Mouse (Mus musculus): Measurements from ENCODE around the gene Tor2a. TPM values are rescaled to one million over a fixed set of nuclear protein-coding genes. Genes with fewer than 3 reads are reported as not detected.

The Tor2a gene
- total RNA-seq, 4 experiments from 2014 or later = 7.8 to 10.1 (median 8.2) TPM

DNA sequence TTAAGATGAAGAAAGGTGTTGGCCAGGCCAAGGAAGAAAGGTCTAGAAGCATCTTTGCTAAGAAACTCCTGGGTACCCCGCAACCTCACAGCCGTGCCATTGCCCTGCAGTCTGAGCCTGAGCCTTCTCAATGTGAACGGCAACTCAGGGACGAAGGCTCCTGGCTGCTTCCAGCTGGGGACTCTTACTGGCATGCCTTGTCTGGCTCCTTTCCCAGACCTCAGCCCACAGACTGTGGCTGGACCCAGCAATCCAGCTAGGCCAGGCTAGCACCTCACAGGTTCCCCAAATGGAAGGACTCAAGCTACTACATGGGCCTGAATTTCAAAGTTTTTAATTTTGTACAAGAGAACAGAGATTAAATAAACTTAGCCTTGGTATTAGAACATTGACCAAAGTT lies 4.8 kb downstream of the Tor2a start:
- no peak for DNase-seq (ENCODE audit: low spot score)

DNA sequence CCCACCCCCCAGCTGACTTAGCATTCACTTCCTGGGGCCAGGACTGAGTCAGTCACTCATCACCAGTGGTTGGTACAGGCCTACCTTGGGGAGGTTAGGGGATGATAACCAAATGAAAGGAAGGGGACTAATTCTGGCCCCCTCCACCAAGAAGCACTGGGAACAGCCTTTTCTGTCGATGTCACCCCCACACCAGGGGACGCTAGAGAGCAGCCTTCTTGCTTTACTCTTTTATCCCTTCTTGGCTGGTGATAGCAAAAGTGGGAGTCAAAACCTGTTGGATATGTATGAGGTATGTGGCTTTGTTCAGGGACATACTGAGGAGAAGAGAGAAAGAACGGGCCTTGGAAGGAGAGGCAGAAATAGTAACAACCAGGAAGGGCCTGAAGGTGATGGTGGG lies 6.3 kb downstream of the Tor2a start:
- no peak for DNase-seq (ENCODE audit: low spot score)

DNA sequence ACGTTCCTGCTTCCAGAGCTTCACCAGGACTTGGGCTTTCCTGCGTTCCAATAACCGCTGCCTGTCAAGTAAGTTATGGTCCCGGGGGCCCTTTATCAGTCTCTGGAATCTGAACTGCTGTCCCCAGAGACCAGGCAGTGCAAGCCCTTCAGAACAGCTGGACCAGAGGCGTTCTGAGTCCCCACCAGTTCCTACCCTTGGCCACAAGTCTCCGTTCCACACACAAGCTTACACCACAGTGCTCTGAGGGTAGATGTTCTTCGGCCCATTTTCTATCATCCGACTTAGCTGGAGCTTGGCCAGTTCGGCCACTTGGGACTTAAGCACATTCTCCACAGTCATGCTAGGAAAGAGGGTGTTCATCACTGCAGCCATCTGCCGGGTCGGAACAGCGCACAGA lies 10.2 kb downstream of the Tor2a start:
- no peak for DNase-seq (ENCODE audit: low spot score)

- DNase-seq (ENCODE audit: low spot score) = no peak
Measured at GRCm38 (mm10) chr2:32768661-32769285, 11.7 kb downstream of the Tor2a start.

DNA sequence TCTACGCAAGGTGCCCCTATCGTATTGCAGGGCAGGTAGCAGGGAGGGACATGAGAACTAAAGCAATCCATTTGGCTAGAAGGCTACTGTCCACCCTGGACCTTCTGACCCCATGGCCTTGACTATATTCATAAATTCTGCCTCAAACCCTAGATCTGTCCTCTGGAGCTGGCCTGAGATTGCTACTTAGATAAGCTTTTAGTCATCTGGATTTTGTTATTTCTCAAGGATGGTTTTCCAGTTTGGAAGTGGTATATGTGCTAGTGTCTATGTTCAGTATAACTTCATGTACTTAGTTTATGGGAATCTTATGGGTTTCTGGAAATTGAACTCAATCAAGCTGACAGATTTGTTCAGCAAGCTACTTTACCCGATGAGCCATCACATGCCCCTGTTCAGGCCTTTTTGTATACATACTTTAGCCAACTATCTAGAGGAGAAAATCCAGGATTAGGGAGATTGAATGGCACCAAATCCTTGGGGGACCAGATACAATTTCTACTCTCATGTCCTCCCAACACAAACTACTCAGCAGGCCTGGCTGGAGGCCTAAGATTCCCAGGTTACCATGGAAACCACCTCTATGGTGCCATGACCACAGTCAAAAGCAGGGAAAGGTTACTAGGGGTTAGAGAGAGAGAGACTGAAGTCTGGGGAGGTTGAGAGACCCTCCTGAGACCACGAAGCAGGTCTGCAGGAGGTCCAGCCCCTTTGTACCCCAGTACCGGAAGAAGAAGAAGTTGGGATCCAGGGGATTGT lies 12.5 kb downstream of the Tor2a start:
- DNase-seq (ENCODE audit: low spot score) = no peak

GRCm38 (mm10) chr2:32771886-32772285 lies 14.9 kb downstream of the Tor2a start:
- no peak for DNase-seq (ENCODE audit: low spot score)

DNA sequence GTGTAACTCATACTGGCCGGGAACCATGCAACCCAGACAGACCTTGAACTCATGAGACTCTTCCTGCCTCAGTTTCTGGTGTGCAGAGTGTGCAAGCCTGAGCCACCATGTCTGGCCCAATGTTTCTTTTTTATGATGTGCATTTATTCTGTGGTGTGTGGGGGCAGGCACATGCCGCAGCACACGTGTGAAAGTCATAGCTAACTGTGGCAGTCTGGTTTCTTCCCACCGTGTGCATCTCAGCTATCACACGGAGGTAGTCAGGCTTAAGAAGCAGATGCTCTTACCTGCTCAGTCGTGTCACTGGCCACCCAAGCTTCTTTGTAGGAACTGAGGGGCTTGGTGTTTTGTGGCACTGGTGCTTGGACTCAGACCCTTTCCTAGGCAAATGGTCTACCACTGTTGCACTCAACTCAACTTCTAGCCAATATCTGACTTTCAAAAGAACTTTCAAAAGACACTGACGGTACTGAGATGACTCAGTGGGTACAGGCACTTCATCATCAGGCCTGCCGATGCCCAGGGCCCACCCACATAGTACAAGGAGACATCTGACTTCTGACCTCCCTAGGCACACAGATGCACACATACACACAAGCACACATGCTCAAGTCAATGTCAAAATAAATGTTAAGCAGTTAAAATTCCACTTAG lies 15.7 kb downstream of the Tor2a start:
- no peak for DNase-seq (ENCODE audit: low spot score)

- peak; percentile 98 for DNase-seq (ENCODE audit: low spot score)
Measured at GRCm38 (mm10) chr2:32775359-32776074, 18.5 kb downstream of the Tor2a start, which contains the start of the genes Ttc16 and Ptrh1. Gene Ttc16 (minus strand): TSS chr2:32775633. Gene Ptrh1 (plus strand): TSS chr2:32775786.

GRCm38 (mm10) chr2:32776192-32776591 lies 19.2 kb downstream of the Tor2a start:
- DNase-seq (ENCODE audit: low spot score) = no peak

DNA sequence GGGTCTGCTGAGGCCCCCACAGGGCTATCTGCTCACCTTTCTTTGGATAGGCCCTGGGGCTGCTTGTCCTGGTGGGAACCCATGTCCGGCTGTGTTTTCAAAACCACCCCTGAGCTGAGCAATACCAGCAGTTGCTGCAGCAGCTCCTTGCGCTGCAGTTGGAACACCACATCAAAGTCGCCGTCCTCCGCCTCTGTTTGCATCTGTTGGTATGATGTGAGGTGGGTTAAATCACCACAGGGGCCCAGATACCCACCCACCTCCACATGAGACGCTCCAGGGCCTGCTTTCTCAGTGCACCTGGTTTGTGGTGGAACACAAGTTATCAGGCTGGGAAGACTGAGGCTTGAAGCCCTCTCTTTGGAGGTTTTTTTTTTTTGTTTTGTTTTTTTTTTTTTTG lies 21.0 kb downstream of the Tor2a start:
- no peak for DNase-seq (ENCODE audit: low spot score)

DNA sequence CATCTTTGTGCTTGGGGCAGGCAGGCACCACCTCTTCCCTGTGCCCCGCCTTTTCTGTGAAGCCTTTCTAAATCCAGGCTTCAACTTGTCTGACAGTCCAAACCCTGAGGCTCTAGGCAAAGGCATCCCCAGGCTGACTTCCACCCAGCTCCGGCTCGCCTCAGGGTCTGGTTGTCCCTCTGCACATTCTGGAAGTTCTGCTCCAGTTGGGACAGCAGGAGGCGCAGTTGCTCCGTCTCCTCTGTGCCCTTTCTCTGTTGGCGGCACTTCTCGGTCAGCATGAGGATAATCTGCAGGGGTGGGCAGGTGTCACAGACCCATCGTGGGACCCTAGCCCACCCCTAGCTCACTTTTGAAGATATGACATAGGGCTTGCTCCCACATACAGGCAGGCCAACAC lies 22.1 kb downstream of the Tor2a start:
- DNase-seq (ENCODE audit: low spot score) = peak; percentile 62

DNA sequence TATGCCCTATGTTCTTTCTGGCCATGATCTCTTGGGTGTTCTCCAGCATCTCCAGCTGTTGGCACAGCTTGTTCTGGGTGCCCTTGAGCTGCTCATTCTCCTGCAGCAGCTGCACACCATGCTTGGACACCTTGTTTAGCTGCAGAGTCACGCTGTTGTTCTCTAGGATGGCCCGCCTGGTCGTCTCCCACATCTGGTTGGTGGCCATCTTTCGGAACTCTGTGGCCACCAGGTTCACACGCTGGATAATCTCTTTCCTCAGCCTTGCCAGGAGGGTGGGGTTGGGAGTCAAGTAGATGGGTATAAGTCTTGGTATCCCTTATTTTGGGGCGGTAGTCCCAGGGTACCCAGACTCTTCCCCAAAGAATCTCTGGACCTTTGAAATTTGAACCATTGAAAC lies 22.7 kb downstream of the Tor2a start:
- DNase-seq (ENCODE audit: low spot score) = no peak

GRCm38 (mm10) chr2:32781710-32782109 lies 24.7 kb downstream of the Tor2a start:
- DNase-seq (ENCODE audit: low spot score) = no peak

DNA sequence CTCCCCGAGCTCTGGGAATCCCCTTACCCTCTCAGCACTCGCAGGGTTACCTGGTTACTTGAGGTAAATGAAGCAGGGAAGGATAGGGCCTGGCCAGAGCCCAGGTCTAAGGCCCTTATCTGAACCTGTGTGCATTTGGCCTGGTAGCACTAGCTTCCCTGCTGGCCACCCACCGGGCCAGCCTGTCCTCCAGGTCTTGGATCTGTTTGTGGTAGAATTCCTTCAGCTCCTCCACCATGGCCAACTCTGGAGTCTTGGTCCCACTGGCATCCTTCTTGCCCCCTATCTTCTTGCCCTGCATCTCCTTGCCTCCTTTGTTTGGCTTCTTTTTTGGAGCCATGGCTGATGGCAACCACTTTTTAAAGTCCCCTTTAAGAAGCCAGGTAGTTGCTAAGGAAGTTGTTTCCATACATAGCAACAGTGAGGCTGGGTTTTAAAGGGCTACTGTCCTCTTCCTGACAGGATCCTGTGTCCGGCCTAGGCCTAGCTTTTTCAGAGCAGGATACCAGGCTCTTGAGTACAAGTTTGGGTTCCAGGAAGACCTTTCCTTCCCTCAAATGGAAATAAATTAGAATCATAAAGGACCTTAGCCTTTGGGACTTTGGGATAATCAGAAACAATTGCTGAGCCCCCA lies 27.1 kb downstream of the Tor2a start, which contains the start of gene Cfap157:
Gene Cfap157 (minus strand): TSS at position 381 of the 634 bp plus-strand sequence.
- peak; percentile 82 for DNase-seq (ENCODE audit: low spot score)

DNA sequence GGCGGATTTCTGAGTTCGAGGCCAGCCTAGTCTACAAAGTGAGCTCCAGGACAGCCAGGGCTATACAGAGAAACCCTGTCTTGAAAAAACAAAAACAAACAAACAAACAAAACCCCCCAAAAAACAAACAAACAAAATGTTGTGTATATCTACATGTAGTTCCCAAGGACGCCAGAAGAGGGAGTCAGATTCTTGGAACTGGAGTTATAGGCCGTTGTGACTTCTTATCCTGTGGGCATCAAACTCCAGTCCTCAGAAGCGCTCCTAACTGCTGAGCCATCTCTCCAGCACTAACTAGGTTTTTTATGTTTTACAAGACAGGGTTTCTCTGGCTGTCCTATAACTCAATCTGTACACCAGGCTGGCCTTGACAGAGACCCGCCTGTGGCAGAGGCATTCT lies 30.1 kb downstream of the Tor2a start:
- no peak for DNase-seq (ENCODE audit: low spot score)

GRCm38 (mm10) chr2:32788581-32788980 lies 31.5 kb downstream of the Tor2a start:
- DNase-seq (ENCODE audit: low spot score) = no peak

GRCm38 (mm10) chr2:32791297-32791696 lies 34.3 kb downstream of the Tor2a start:
- peak; percentile 57 for DNase-seq (ENCODE audit: low spot score)

DNA sequence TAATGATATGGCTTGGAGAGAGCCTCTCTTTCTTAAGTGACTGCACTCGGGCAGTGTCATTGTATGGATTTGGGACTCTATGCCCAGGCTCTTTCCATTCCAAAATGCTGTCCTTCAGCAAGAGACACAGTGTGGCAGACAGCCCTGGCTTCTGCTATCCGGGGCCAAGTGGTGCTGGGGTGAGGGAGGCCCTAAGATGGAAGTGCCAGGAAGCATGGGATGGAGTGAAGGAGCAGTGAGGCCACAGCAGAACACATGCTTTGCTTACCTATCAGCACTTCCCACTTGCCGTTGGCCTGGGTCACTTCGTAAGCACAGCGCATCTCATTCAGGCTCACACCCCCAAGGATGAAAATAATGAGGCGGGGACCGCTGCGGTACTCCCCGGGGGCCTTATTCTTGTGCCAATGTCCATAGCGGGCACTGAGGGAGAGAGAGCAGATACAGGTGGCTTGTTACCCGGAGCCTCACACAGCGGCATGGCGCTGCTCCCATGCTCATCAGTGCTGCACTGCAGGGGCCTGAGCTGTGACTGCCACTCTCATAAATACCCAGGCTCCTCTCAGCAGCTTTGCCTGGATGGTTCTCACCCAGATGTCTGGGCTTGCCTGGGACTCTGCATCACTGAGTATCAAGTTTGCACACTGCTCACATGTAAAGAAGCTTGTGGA lies 38.8 kb downstream of the Tor2a start:
- no peak for DNase-seq (ENCODE audit: low spot score)

DNA sequence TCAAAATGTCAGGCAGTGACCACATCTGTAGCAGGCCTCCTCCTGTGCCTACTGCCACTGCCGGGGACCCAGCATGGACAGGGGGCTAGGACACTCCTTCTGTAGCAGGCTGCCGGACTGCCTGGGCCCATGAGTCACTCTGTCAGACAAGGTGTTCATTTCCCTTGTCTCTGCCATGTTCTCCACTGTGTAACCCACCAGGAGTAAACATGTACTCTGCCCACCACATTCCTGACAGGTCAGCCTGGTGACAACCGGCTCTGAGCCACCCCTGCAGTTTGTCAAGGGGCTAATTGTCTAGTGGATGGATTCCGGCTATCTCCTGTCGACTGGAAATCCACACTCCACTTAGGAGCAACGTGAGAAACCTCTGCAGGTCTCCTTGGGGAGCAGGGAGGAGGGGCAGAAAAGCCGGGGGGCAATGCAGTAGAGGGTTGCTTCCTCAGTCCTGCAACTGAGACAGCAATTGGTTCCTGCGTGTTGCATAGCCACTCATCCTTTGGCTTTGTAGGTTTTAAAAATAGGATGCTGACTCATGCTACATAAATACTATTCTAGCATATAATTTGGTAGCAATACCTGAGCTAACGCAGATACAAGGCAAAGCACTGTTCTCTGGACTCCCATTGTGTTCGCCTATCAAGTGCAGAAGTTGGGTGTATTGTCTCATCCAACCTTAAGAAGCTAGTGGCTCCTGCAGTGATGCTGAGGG lies 41.4 kb downstream of the Tor2a start:
- no peak for DNase-seq (ENCODE audit: low spot score)
